Mouse (Mus musculus): Measurements from ENCODE around the gene Nin. TPM values are rescaled to one million over a fixed set of nuclear protein-coding genes. Genes with fewer than 3 reads are reported as not detected.

Gene Nin
- polyA plus RNA-seq, 1 experiment: 29.6 TPM

- no peak for TF ChIP-seq POLR2A (IDR thresholded peaks at IDR 0.05; ENCODE audit: borderline replicate concordance, low read depth, low read length)
- no peak for TF ChIP-seq CTCF (IDR thresholded peaks at IDR 0.05; ENCODE audit: low read depth, low read length)
- Histone ChIP-seq H3K27ac (ENCODE audit: insufficient read depth, low read depth, low read length) (no peak overlapping the region), H3K4me1 (ENCODE audit: control insufficient read depth, insufficient read depth, low read length) (peaks cover 18% of the 10 kb centered on the region), H3K4me3 (ENCODE audit: insufficient read depth, low read length) (no peak overlapping the region)
Measured at GRCm38 (mm10) chr12:70070306-70070705, 43.2 kb downstream of the Nin start.

- H3K4me3 ChIP-seq (ENCODE audit: insufficient read depth, low read length): no peak overlapping the region
- TF ChIP-seq CTCF (IDR thresholded peaks at IDR 0.05; ENCODE audit: low read depth, low read length): no peak
- no peak for TF ChIP-seq POLR2A (IDR thresholded peaks at IDR 0.05; ENCODE audit: borderline replicate concordance, low read depth, low read length)
- peaks cover 17% of the 10 kb centered on the region for H3K4me1 ChIP-seq (ENCODE audit: control insufficient read depth, insufficient read depth, low read length)
- no peak overlapping the region for H3K27ac ChIP-seq (ENCODE audit: insufficient read depth, low read depth, low read length)
Measured at GRCm38 (mm10) chr12:70068647-70069257, 44.8 kb downstream of the Nin start.

GRCm38 (mm10) chr12:70067849-70068248, 45.7 kb downstream of the Nin start:
- Histone ChIP-seq H3K27ac (ENCODE audit: insufficient read depth, low read depth, low read length) (no peak overlapping the region), H3K4me1 (ENCODE audit: control insufficient read depth, insufficient read depth, low read length) (peaks cover 20% of the 10 kb centered on the region), H3K4me3 (ENCODE audit: insufficient read depth, low read length) (no peak overlapping the region)
- TF ChIP-seq CTCF (IDR thresholded peaks at IDR 0.05; ENCODE audit: low read depth, low read length) (no peak), POLR2A (IDR thresholded peaks at IDR 0.05; ENCODE audit: borderline replicate concordance, low read depth, low read length) (no peak)

- H3K4me3 ChIP-seq (ENCODE audit: insufficient read depth, low read length): no peak overlapping the region
- H3K4me1 ChIP-seq (ENCODE audit: control insufficient read depth, insufficient read depth, low read length): peaks cover 11% of the 10 kb centered on the region
- H3K27ac ChIP-seq (ENCODE audit: insufficient read depth, low read depth, low read length): no peak overlapping the region
- TF ChIP-seq CTCF (IDR thresholded peaks at IDR 0.05; ENCODE audit: low read depth, low read length): no peak
- TF ChIP-seq POLR2A (IDR thresholded peaks at IDR 0.05; ENCODE audit: borderline replicate concordance, low read depth, low read length): no peak
Measured at GRCm38 (mm10) chr12:70062114-70062513, 51.4 kb downstream of the Nin start.

- no peak overlapping the region for H3K27ac ChIP-seq (ENCODE audit: insufficient read depth, low read depth, low read length)
Measured at GRCm38 (mm10) chr12:70058956-70059851, 54.3 kb downstream of the Nin start.

GRCm38 (mm10) chr12:70050699-70051098, 62.8 kb downstream of the Nin start:
- no peak overlapping the region for H3K27ac ChIP-seq (ENCODE audit: insufficient read depth, low read depth, low read length)
- H3K4me1 ChIP-seq (ENCODE audit: control insufficient read depth, insufficient read depth, low read length): no peaks in the 10 kb centered on the region
- no peak for TF ChIP-seq CTCF (IDR thresholded peaks at IDR 0.05; ENCODE audit: low read depth, low read length)
- no peak for TF ChIP-seq POLR2A (IDR thresholded peaks at IDR 0.05; ENCODE audit: borderline replicate concordance, low read depth, low read length)
- H3K4me3 ChIP-seq (ENCODE audit: insufficient read depth, low read length): no peak overlapping the region

More at GRCm38 (mm10) chr12:70058956-70059851, 54.3 kb downstream of the Nin start:
- H3K4me3 ChIP-seq (ENCODE audit: insufficient read depth, low read length): no peak overlapping the region
- TF ChIP-seq POLR2A (IDR thresholded peaks at IDR 0.05; ENCODE audit: borderline replicate concordance, low read depth, low read length) (no peak), CTCF (IDR thresholded peaks at IDR 0.05; ENCODE audit: low read depth, low read length) (no peak)
- H3K4me1 ChIP-seq (ENCODE audit: control insufficient read depth, insufficient read depth, low read length): peaks cover 9% of the 10 kb centered on the region

- no peak for TF ChIP-seq POLR2A (IDR thresholded peaks at IDR 0.05; ENCODE audit: borderline replicate concordance, low read depth, low read length)
- no peak for TF ChIP-seq CTCF (IDR thresholded peaks at IDR 0.05; ENCODE audit: low read depth, low read length)
- no peaks in the 10 kb centered on the region for H3K4me1 ChIP-seq (ENCODE audit: control insufficient read depth, insufficient read depth, low read length)
- no peak overlapping the region for H3K27ac ChIP-seq (ENCODE audit: insufficient read depth, low read depth, low read length)
- H3K4me3 ChIP-seq (ENCODE audit: insufficient read depth, low read length): no peak overlapping the region
Measured at GRCm38 (mm10) chr12:70048741-70049140, 64.8 kb downstream of the Nin start.

GRCm38 (mm10) chr12:70047281-70047680, 66.2 kb downstream of the Nin start:
- H3K27ac ChIP-seq (ENCODE audit: insufficient read depth, low read depth, low read length): no peak overlapping the region

GRCm38 (mm10) chr12:70044353-70044752, 69.2 kb downstream of the Nin start:
- TF ChIP-seq POLR2A (IDR thresholded peaks at IDR 0.05; ENCODE audit: borderline replicate concordance, low read depth, low read length) (no peak), CTCF (IDR thresholded peaks at IDR 0.05; ENCODE audit: low read depth, low read length) (no peak)
- no peak overlapping the region for H3K27ac ChIP-seq (ENCODE audit: insufficient read depth, low read depth, low read length)
- H3K4me1 ChIP-seq (ENCODE audit: control insufficient read depth, insufficient read depth, low read length): no peaks in the 10 kb centered on the region
- no peak overlapping the region for H3K4me3 ChIP-seq (ENCODE audit: insufficient read depth, low read length)

More at GRCm38 (mm10) chr12:70047281-70047680, 66.2 kb downstream of the Nin start:
- no peak overlapping the region for H3K4me3 ChIP-seq (ENCODE audit: insufficient read depth, low read length)
- TF ChIP-seq CTCF (IDR thresholded peaks at IDR 0.05; ENCODE audit: low read depth, low read length): no peak
- TF ChIP-seq POLR2A (IDR thresholded peaks at IDR 0.05; ENCODE audit: borderline replicate concordance, low read depth, low read length): no peak
- H3K4me1 ChIP-seq (ENCODE audit: control insufficient read depth, insufficient read depth, low read length): no peaks in the 10 kb centered on the region

- Histone ChIP-seq H3K27ac (ENCODE audit: insufficient read depth, low read depth, low read length) (no peak overlapping the region), H3K4me1 (ENCODE audit: control insufficient read depth, insufficient read depth, low read length) (no peaks in the 10 kb centered on the region), H3K4me3 (ENCODE audit: insufficient read depth, low read length) (no peak overlapping the region)
- TF ChIP-seq POLR2A (IDR thresholded peaks at IDR 0.05; ENCODE audit: borderline replicate concordance, low read depth, low read length) (no peak), CTCF (IDR thresholded peaks at IDR 0.05; ENCODE audit: low read depth, low read length) (no peak)
Measured at GRCm38 (mm10) chr12:70043421-70043820, 70.1 kb downstream of the Nin start.

Measured in bone marrow macrophage, adult 2 months (primary cell).